Mouse (Mus musculus) G1E (cell line): ENCODE data around the gene Tmem161a.

Experiments
- CTCF ChIP-seq: IDR thresholded peaks from 2 replicates; pipeline ENCODE4 v1.5.1; 2012; ENCODE audit warnings: low read depth, low read length, inconsistent platforms, mixed read lengths
- GATA1 ChIP-seq: IDR thresholded peaks from 2 replicates; pipeline ENCODE4 v1.6.1; 2012; ENCODE audit warnings: borderline replicate concordance, low read length, inconsistent platforms, mixed read lengths
- GATA2 ChIP-seq: IDR thresholded peaks from 2 replicates; pipeline ENCODE4 v1.6.1; 2012; ENCODE audit warnings: low read depth, low read length, inconsistent platforms, borderline replicate concordance
- POLR2AphosphoS5 ChIP-seq: IDR thresholded peaks from 2 replicates; pipeline ENCODE4 v1.6.1; 2012; ENCODE audit warnings: low read depth, low read length, inconsistent platforms; ENCODE audit not compliant: insufficient replicate concordance
- TAL1 ChIP-seq: conservative IDR thresholded peaks from 2 replicates; pipeline ENCODE4 v1.6.1; 2012; ENCODE audit warnings: low read depth, low read length, inconsistent platforms, mixed read lengths

GRCm38 (mm10) chr8:70211726-70212111 lies 39.6 kb downstream of the Tmem161a start:
- TF ChIP-seq CTCF (no peak), TAL1 (no peak), GATA1 (no peak), GATA2 (no peak), POLR2AphosphoS5 (no peak)
